Mouse (Mus musculus): Measurements from ENCODE around the gene Iqcd. TPM values are rescaled to one million over a fixed set of nuclear protein-coding genes. Genes with fewer than 3 reads are reported as not detected.

Iqcd gene
- polyA plus RNA-seq, 1 experiment, result 2.1 TPM

DNA sequence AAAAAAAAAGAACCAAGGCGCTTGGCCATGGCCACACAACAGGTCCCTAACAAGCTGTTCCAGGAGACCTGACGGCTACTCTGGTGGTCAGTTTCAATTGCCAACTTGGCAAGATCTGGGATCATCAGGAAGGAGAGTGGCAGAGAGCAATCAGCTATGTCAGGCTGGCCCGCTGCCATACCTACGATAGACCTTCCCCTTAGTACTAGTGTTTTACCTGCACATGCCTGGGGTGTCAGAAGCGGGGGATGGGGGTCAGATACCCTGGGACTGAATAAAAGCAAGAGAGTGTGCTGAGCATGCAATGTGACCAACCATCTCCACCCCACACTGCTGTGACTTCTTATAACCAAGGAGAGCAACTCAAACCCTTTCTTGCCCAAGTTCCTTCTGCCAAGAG lies 22.1 kb downstream of the Iqcd start:
- Histone ChIP-seq H3K36me3 (ENCODE audit: control insufficient read depth, insufficient read depth, low read length) (no peaks in the 10 kb centered on the region), H3K4me3 (ENCODE audit: insufficient read depth, low read depth, low read length) (no peak overlapping the region), H3K4me1 (ENCODE audit: control insufficient read depth, insufficient read depth, low read length) (peaks cover 9% of the 10 kb centered on the region; the same call in 1 of the 2 replicates), H3K27ac (ENCODE audit: insufficient read depth, low read depth, low read length) (no peak overlapping the region), H3K27me3 (replicated peaks; ENCODE audit: control insufficient read depth, insufficient read depth, low read length) (no peaks in the 10 kb centered on the region)
- WGBS, result 54% methylated on average over 5 of the region's 5 CpGs
- TF ChIP-seq POLR2A (IDR thresholded peaks at IDR 0.05; ENCODE audit: low read depth, low read length), result no peak
- no peak for TF ChIP-seq CTCF (conservative IDR thresholded peaks at IDR 0.05; ENCODE audit: insufficient read depth, insufficient read length, low read depth, low read length)
- DNase-seq, result peak; percentile 55

DNA sequence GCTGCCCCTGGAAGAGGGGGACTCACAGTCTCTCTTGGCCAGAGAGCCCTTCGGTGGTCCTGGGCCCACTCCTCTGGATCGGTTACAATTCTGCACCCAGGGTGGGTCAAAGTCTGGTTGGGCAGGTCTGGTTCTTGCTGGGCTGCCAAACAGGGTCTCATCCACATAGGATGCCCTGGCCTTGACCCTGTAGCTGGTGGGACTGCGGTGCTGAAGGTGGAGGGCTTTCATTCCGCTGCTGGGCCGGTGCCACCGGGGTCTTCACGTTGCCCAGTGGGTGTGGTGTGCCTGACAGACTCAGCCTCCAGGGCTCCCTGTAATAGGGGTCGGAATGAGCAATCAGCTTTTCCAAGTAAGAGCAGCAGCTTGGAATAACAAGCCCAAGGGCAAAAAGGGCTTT lies 22.6 kb downstream of the Iqcd start:
- H3K27ac ChIP-seq (ENCODE audit: insufficient read depth, low read depth, low read length), result peak overlapping the region; percentile 26; the same call in 1 of the 2 replicates
- DNase-seq, result no peak
- no peaks in the 10 kb centered on the region for H3K27me3 ChIP-seq (replicated peaks; ENCODE audit: control insufficient read depth, insufficient read depth, low read length)
- TF ChIP-seq CTCF (conservative IDR thresholded peaks at IDR 0.05; ENCODE audit: insufficient read depth, insufficient read length, low read depth, low read length) (no peak), POLR2A (IDR thresholded peaks at IDR 0.05; ENCODE audit: low read depth, low read length) (no peak)
- H3K36me3 ChIP-seq (ENCODE audit: control insufficient read depth, insufficient read depth, low read length), result no peaks in the 10 kb centered on the region
- peak overlapping the region; percentile 55 for H3K4me3 ChIP-seq (ENCODE audit: insufficient read depth, low read depth, low read length)
- 36% methylated on average over 8 of the region's 8 CpGs for WGBS
- peaks cover 9% of the 10 kb centered on the region; the same call in 1 of the 2 replicates for H3K4me1 ChIP-seq (ENCODE audit: control insufficient read depth, insufficient read depth, low read length)

DNA sequence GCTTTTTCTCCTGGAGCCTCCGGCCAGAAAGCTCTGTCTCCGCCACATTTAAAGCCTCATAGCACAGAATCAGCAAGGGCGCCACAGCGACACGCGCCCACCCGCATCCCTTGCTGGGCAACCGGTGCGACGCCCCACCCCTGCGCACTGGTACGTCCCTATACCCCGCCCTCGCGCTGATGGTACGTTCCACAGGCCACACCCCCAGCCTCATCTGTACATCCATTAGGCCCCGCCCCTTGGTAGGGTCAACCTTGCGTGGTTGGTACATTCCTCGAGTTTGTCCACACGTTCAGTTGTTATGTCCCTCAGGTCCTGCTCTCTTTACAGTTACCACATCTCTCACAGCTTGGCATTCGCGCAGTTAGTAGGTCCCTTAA lies 23.6 kb downstream of the Iqcd start, which contains the start of the genes Rita1 and Ddx54:
Gene Rita1, minus strand, starts transcription at position 148 of the 380 bp plus-strand sequence.
Gene Ddx54, plus strand, starts transcription at position 298 of the 380 bp plus-strand sequence.
- Histone ChIP-seq H3K4me3 (ENCODE audit: insufficient read depth, low read depth, low read length) (peak within 1 kb of the TSS; percentile 72), H3K27me3 (replicated peaks; ENCODE audit: control insufficient read depth, insufficient read depth, low read length) (no peaks in the 10 kb centered on the region), H3K36me3 (ENCODE audit: control insufficient read depth, insufficient read depth, low read length) (no peaks in the 10 kb centered on the region), H3K4me1 (ENCODE audit: control insufficient read depth, insufficient read depth, low read length) (peaks cover 9% of the 10 kb centered on the region; the same call in 1 of the 2 replicates), H3K27ac (ENCODE audit: insufficient read depth, low read depth, low read length) (peak within 1 kb of the TSS; percentile 97)
- no peak for TF ChIP-seq POLR2A (IDR thresholded peaks at IDR 0.05; ENCODE audit: low read depth, low read length)
- no peak for TF ChIP-seq CTCF (conservative IDR thresholded peaks at IDR 0.05; ENCODE audit: insufficient read depth, insufficient read length, low read depth, low read length)
- WGBS, result under 1% methylated on average over 22 of the region's 22 CpGs
- peak; percentile 98 for DNase-seq

DNA sequence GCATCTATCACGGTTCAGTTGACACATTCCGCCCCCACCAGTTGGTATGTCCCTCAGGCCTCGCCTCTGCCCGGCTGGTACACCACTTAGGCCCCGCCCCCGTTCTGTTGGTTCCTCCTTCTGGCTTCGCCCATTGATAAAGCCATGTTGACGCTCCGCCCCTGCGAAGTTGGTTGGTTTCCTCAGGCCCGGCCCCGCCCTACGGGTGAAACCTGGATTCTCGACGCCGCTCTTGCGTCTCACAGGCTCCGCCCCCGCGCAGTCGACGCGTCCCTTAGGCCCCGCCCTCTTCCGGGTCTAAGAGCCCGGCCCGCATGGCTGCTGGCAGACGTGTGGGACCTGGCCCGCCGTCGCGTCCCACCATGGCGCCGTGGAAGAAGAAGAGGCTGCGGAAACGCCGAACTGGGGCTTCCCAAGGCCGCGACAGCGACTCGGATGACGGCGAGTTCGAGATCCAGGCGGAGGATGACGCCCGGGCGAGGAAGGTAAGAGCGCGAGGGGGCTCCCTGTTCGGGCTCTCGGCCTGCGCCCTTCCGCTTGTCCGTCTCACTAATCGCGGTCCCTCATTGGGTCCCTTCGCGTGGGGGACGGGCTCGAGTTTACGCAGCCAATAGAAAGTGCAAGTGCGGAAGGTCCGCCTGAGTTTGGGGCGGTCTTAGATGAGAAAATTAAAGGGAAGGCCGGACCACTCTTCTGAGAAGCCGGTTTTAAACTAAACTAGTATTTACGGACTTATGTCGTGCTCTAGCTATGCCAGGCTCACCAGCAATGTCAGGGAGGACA lies 24.2 kb downstream of the Iqcd start:
- WGBS, result under 1% methylated on average over 69 of the region's 69 CpGs
- Histone ChIP-seq H3K4me1 (ENCODE audit: control insufficient read depth, insufficient read depth, low read length) (peaks cover 9% of the 10 kb centered on the region; the same call in 1 of the 2 replicates), H3K36me3 (ENCODE audit: control insufficient read depth, insufficient read depth, low read length) (no peaks in the 10 kb centered on the region), H3K4me3 (ENCODE audit: insufficient read depth, low read depth, low read length) (peak overlapping the region; percentile 72), H3K27me3 (replicated peaks; ENCODE audit: control insufficient read depth, insufficient read depth, low read length) (no peaks in the 10 kb centered on the region), H3K27ac (ENCODE audit: insufficient read depth, low read depth, low read length) (peak overlapping the region; percentile 97)
- TF ChIP-seq CTCF (conservative IDR thresholded peaks at IDR 0.05; ENCODE audit: insufficient read depth, insufficient read length, low read depth, low read length), result no peak
- TF ChIP-seq POLR2A (IDR thresholded peaks at IDR 0.05; ENCODE audit: low read depth, low read length), result peak; percentile 20
- DNase-seq, result peak; percentile 100

DNA sequence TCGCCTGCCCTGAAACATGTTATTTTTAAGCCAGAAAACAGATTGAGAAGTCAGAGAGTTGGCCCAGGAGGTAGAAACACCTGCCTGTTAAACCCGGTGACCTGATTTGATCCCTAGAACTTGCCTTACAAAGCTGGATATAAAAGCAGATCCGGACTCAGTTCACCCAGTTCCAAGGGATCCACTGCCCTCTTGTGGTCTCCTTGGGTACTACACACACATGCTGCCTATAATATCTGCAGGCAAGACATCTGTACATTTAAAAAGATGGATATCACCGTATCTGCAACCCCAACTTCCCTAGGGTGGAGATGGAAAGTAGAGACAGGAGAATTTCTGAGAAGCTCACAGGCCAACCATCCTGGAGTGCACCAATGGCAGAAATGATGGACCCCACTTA lies 27.1 kb downstream of the Iqcd start:
- H3K27me3 ChIP-seq (replicated peaks; ENCODE audit: control insufficient read depth, insufficient read depth, low read length), result no peaks in the 10 kb centered on the region
- peaks cover 7% of the 10 kb centered on the region; the same call in 1 of the 2 replicates for H3K4me1 ChIP-seq (ENCODE audit: control insufficient read depth, insufficient read depth, low read length)
- no peaks in the 10 kb centered on the region; the same call in 1 of the 2 replicates for H3K36me3 ChIP-seq (ENCODE audit: control insufficient read depth, insufficient read depth, low read length)
- H3K27ac ChIP-seq (ENCODE audit: insufficient read depth, low read depth, low read length), result no peak overlapping the region
- TF ChIP-seq CTCF (conservative IDR thresholded peaks at IDR 0.05; ENCODE audit: insufficient read depth, insufficient read length, low read depth, low read length) (peak; percentile 45), POLR2A (IDR thresholded peaks at IDR 0.05; ENCODE audit: low read depth, low read length) (no peak)
- H3K4me3 ChIP-seq (ENCODE audit: insufficient read depth, low read depth, low read length), result no peak overlapping the region
- DNase-seq, result no peak
- WGBS, result 99% methylated on average over 4 of the region's 4 CpGs

DNA sequence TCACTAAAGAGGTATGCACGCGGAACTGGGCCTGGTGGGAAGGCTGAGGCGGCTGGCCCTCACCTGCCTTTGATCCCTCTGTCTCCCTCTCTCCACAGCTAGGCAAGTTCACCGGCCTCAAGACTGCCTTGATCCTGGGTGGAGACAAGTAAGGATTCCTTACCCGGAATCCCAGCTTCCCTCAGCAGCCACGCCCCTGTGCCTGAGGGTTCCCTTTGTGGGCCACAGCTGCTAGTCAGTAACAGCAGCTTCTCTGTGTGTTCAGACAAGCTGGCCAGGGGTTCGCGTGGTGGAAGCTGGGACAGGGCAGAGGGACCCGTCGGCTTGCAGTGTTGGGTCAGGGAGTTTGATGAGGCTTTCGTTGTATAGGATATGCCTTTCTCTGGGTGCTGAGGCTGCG lies 30.0 kb downstream of the Iqcd start:
- no peak for DNase-seq
- H3K27ac ChIP-seq (ENCODE audit: insufficient read depth, low read depth, low read length), result no peak overlapping the region
- no peaks in the 10 kb centered on the region; the same call in none of the 2 replicates for H3K36me3 ChIP-seq (ENCODE audit: control insufficient read depth, insufficient read depth, low read length)
- WGBS, result 89% methylated on average over 12 of the region's 12 CpGs
- no peaks in the 10 kb centered on the region for H3K27me3 ChIP-seq (replicated peaks; ENCODE audit: control insufficient read depth, insufficient read depth, low read length)
- no peak for TF ChIP-seq POLR2A (IDR thresholded peaks at IDR 0.05; ENCODE audit: low read depth, low read length)
- TF ChIP-seq CTCF (conservative IDR thresholded peaks at IDR 0.05; ENCODE audit: insufficient read depth, insufficient read length, low read depth, low read length), result no peak
- H3K4me1 ChIP-seq (ENCODE audit: control insufficient read depth, insufficient read depth, low read length), result 0 out of 2 replicates have a peak, but pooled peaks cover 3% of the 10 kb centered on the region
- H3K4me3 ChIP-seq (ENCODE audit: insufficient read depth, low read depth, low read length), result no peak overlapping the region

DNA sequence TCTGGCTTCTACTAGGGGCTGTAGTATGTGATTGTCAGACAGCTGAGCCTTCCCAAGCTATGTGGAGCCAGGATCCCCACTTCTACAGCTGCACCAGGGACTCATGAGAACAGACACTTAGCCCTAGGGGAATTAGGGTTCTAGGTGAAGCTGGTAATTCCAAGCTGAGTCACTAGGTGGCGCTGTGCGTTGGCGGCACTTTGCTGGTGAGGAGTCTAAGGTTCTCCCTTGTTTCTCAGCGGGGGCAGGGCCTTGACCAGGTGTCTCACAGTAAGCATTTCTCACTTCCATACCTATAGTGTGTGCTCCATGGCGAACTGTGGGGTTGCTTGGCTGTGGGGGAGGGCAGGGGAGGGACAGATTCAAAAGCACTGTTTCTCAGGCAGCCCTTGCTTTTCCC lies 30.4 kb downstream of the Iqcd start:
- Histone ChIP-seq H3K36me3 (ENCODE audit: control insufficient read depth, insufficient read depth, low read length) (no peaks in the 10 kb centered on the region; the same call in none of the 2 replicates), H3K4me3 (ENCODE audit: insufficient read depth, low read depth, low read length) (no peak overlapping the region), H3K27me3 (replicated peaks; ENCODE audit: control insufficient read depth, insufficient read depth, low read length) (no peaks in the 10 kb centered on the region), H3K4me1 (ENCODE audit: control insufficient read depth, insufficient read depth, low read length) (0 out of 2 replicates have a peak, but pooled peaks cover 3% of the 10 kb centered on the region), H3K27ac (ENCODE audit: insufficient read depth, low read depth, low read length) (no peak overlapping the region)
- 27% methylated on average over 5 of the region's 5 CpGs for WGBS
- peak; percentile 47 for DNase-seq
- TF ChIP-seq CTCF (conservative IDR thresholded peaks at IDR 0.05; ENCODE audit: insufficient read depth, insufficient read length, low read depth, low read length), result peak; percentile 89
- TF ChIP-seq POLR2A (IDR thresholded peaks at IDR 0.05; ENCODE audit: low read depth, low read length), result no peak
